Mouse (Mus musculus): ENCODE measurements at regions not wholly inside any gene's neighbourhood (a gene's known extent, or its start where the extent isn't known, plus 50 kb on each side); places are given as distances from the start of the nearest gene placed in this dataset.

- DNase-seq: no peak
- intact Hi-C loops (cut with DNase I): no loop called here
Observed at GRCm38 (mm10) chr1:56210712-56211371, 426.4 kb downstream of the Hsfy2 start.

DNA sequence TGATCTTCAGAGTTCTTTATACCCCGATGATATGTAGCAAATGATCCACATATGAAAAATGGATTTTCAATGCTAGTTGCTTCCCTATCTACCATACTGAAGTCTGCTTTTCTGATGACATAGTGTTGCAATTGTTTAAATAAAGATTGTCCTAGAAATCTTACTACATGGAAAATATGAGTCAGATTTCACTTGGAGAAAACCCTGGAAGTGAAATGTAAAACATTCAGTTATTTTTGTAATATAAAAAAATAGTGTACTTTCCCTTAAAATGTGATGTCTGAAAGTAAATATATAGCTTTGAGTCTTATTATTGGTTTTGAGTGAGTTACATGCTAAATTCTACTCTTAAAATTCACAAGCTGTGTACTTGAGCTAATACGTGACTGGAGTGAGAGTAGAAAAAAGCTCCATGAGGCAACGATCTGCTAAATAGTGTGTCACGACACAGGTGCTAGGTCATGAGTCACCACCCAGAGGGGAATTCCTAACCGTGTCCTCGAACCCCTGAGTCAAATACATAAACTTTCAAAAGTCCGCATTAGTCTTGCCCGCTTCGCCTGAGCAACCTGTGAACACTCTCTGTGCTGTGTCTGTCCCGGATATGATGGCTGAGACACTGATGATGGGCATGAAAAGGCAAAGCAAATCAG is 430.5 kb downstream of the Hsfy2 start:
- no peak for DNase-seq
- intact Hi-C loops (cut with DNase I): no loop called here

GRCm38 (mm10) chr1:56195224-56195623 is 442.0 kb downstream of the Hsfy2 start:
- DNase-seq: no peak
- intact Hi-C loops (cut with DNase I): no loop called here

- intact Hi-C loops (cut with DNase I): no loop called here
- DNase-seq: no peak
Observed at GRCm38 (mm10) chr1:56183503-56184198, 453.6 kb downstream of the Hsfy2 start.

GRCm38 (mm10) chr1:56179206-56179985 is 457.8 kb downstream of the Hsfy2 start:
- DNase-seq: no peak
- intact Hi-C loops (cut with DNase I): no loop called here

- intact Hi-C loops (cut with DNase I): no loop called here
Observed at GRCm38 (mm10) chr1:56171157-56171556, 466.1 kb downstream of the Hsfy2 start.

GRCm38 (mm10) chr1:56168712-56169111 is 468.5 kb downstream of the Hsfy2 start:
- DNase-seq: no peak

More at GRCm38 (mm10) chr1:56171157-56171556, 466.1 kb downstream of the Hsfy2 start:
- DNase-seq: no peak

GRCm38 (mm10) chr1:56168063-56168462 is 469.2 kb downstream of the Hsfy2 start:
- DNase-seq: no peak
- intact Hi-C loops (cut with DNase I): no loop called here

More at GRCm38 (mm10) chr1:56168712-56169111, 468.5 kb downstream of the Hsfy2 start:
- intact Hi-C loops (cut with DNase I): no loop called here

DNA sequence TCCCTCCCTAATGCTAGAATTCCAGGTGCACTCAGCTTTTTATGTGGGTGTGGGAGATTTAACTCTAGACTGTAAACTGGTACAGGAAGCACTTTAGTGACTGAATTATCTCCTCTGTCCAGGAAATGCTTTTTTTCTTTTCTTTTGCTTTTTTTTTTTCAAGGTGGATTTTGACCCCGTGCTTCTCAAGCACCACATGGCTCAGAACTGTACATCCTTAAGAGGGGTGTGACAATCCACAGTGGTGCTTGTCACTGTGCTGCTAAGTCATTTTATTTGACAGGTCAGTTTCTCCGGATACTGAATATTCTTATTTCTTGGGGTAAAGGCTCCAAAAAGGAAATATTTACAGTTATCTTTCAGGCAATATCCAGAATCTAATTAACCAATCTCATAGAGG is 472.0 kb downstream of the Hsfy2 start:
- intact Hi-C loops (cut with DNase I): no loop called here
- no peak for DNase-seq

- intact Hi-C loops (cut with DNase I): no loop called here
- DNase-seq: no peak
Observed at GRCm38 (mm10) chr1:56164366-56164765, 472.9 kb downstream of the Hsfy2 start.

- intact Hi-C loops (cut with DNase I): no loop called here
- DNase-seq: no peak
Observed at GRCm38 (mm10) chr1:56130951-56131350, 506.3 kb downstream of the Hsfy2 start.

DNA sequence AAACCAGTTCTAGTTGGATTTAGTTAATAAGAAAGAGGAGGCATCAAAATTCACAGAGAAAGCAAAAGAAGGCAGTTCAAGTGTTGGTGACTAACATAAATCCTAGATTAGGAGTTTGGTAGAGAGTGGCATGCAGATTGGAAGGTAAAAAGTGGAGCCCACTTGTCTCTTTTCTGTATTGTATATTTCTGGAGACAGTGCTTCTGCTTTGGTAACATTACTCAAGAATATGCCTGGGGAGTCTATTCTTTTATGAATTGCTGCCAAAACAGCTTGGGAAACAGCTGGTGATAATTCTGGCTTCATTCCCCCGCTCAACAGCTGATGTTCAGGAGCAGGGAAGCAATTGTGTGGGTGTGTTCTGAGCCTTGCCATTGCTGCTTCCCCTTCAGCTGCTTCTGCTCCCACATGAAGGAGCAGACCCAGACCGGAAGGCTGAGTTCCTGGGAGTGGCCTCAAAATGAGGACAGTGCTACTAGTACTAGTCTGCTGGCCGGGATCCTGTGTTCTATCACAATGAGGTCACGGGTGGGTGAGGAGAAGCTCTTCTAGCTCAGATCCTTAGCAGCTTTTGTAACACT is 547.9 kb downstream of the Hsfy2 start:
- peak; percentile 14 for DNase-seq
- intact Hi-C loops (cut with DNase I): no loop called here

DNA sequence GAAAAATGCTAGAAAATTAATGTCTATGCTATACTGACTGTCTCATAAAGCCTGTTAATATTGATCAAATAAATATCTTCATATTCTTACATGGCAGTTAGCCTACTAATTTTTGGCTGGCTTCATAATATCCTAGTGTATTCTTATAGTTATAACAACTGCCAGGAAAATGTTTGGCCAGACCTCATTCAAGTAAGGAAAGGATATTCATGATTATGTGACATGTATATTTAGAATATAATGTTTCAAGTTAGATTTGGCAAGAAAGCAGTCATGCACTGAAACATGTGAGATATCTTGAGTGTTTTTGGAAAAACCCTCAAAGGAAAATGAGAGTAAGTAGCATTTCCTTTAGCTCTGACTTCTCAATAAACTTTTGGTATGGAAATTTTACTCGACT is 548.9 kb downstream of the Hsfy2 start:
- intact Hi-C loops (cut with DNase I): no loop called here
- DNase-seq: no peak

GRCm38 (mm10) chr1:56076757-56077156 is 560.5 kb downstream of the Hsfy2 start:
- intact Hi-C loops (cut with DNase I): no loop called here
- DNase-seq: no peak

GRCm38 (mm10) chr1:56072255-56072654 is 565.0 kb downstream of the Hsfy2 start:
- intact Hi-C loops (cut with DNase I): no loop called here
- DNase-seq: no peak

- intact Hi-C loops (cut with DNase I): no loop called here
- DNase-seq: no peak
Observed at GRCm38 (mm10) chr1:56063474-56063873, 573.8 kb downstream of the Hsfy2 start.

All from left cerebral cortex, postnatal 4 days (tissue).